Mouse (Mus musculus) kidney, adult 2 months (tissue): Measurements from ENCODE around the gene 1810037I17Rik. TPM values are rescaled to one million over a fixed set of nuclear protein-coding genes. Genes with fewer than 3 reads are reported as not detected.

Experiments used
- DNase-seq: peaks from one replicate; pipeline ENCODE4 v3.0.0; 2021
- H3K27ac ChIP-seq: fragments of 200-500 bp; 2 replicates; pipeline ENCODE4 v1.5.1; 2012; ENCODE audit warnings: low read depth, low read length, control low read depth, inconsistent platforms; ENCODE audit not compliant: insufficient read depth
- H3K27me3 ChIP-seq: fragments of 200-500 bp; replicated peaks from 2 replicates; pipeline ENCODE4 v1.6.1; 2012; ENCODE audit warnings: mild to moderate bottlenecking, moderate library complexity, low read length, inconsistent platforms; ENCODE audit not compliant: control insufficient read depth, insufficient read depth
- H3K36me3 ChIP-seq: fragments of 200-500 bp; 2 replicates; pipeline ENCODE4 v1.6.1; 2012; ENCODE audit warnings: mild to moderate bottlenecking, moderate library complexity, low read length, inconsistent platforms; ENCODE audit not compliant: control insufficient read depth, insufficient read depth
- H3K4me1 ChIP-seq: fragments of 200-500 bp; 2 replicates; pipeline ENCODE4 v1.6.1; 2011; ENCODE audit warnings: low read length; ENCODE audit not compliant: control insufficient read depth, insufficient read depth
- H3K4me3 ChIP-seq: fragments of 200-500 bp; 2 replicates; pipeline ENCODE4 v1.5.1; 2011; ENCODE audit warnings: mild to moderate bottlenecking, low read depth, low read length, control low read depth; ENCODE audit not compliant: insufficient read depth
- CTCF ChIP-seq: fragments of 200-500 bp; conservative IDR thresholded peaks from 2 replicates; pipeline ENCODE4 v1.5.1; 2011; ENCODE audit warnings: low read depth, mild to moderate bottlenecking, control low read depth, low read length, moderate library complexity, mixed read lengths; ENCODE audit not compliant: insufficient read depth, insufficient read length
- POLR2A ChIP-seq: fragments of 200-500 bp; IDR thresholded peaks from one replicate; pipeline ENCODE4 v1.6.1; 2011; ENCODE audit warnings: low read depth, low read length, control low read depth
- WGBS: fragments of 180-500 bp; shearing (Covaris S2); methylation state at CpG from one replicate; pipeline ENCODE4 v1.1.7; 2018; 5-methylcytosine and 5-hydroxymethylcytosine counted together
- polyA plus RNA-seq: library from polyadenylated mRNA; depleted of rRNA; stranded (reverse); fragments of >200 nt; gene quantifications from 2 replicates; pipeline ENCODE4 v1.2.3, GENCODE M21; 2012; rRNA removed

The 1810037I17Rik gene
- polyA plus RNA-seq, 1 experiment = 46.3 TPM

- TF ChIP-seq POLR2A (no peak), CTCF (no peak)
These were observed 51.4 kb downstream of the 1810037I17Rik start for GRCm38 (mm10) chr3:122975363-122975762.

More at GRCm38 (mm10) chr3:122975363-122975762, 51.4 kb downstream of the 1810037I17Rik start:
- WGBS = 64% methylated on average over 4 of the region's 4 CpGs
- no peak for DNase-seq
- Histone ChIP-seq H3K27ac (no peak overlapping the region), H3K27me3 (no peaks in the 10 kb centered on the region), H3K4me1 (peaks cover 6% of the 10 kb centered on the region; the same call in 1 of the 2 replicates), H3K36me3 (no peaks in the 10 kb centered on the region; the same call in 1 of the 2 replicates), H3K4me3 (no peak overlapping the region)

Other genes with a start within 250 kb of the 1810037I17Rik start
- 1.3 and 1.4 TPM in 2 replicates for gene Pde5a, start 195.3 kb upstream of the 1810037I17Rik start, polyA plus RNA-seq
- gene Fabp2, start 29.1 kb upstream of the 1810037I17Rik start, polyA plus RNA-seq = not detected in 2 replicates
- not detected in 2 replicates for gene Gm10959, start 4.8 kb upstream of the 1810037I17Rik start, polyA plus RNA-seq
- gene Usp53, start 60.3 kb downstream of the 1810037I17Rik start, polyA plus RNA-seq = 4.4 TPM in 2 replicates
- gene Myoz2, start 110.8 kb downstream of the 1810037I17Rik start, polyA plus RNA-seq = 3.8 TPM in 1 of 2 replicates, not detected in the other